25 mouse cellular contexts compared by ENCODE assay signal in the genomic region with DNA sequence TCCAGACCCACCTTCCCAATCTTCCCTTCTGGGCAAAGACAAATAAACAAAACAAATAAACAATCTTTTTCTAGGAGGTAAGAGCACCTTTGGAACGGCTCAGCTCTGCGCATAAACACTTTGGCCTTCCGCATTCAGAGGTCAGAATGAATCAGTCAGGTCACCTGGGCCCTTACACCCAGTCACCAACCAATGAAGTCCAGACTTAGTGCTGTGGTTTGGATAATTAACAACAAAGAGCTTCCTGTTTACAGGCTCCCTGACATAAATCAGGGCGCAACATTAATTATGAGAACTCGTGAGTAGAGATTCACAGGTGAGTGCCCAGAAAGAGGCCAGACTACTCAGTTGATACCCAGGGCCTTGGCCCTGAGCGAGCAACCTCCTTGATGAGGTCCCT.
DNase-seq lines count a peak whose midpoint lies in the region; ATAC-seq and TF ChIP-seq lines count a peak whose summit lies in the region.
"Had no signal": no experiment of that assay in that cellular context is flagged by ENCODE, and none has a peak within 500 bp of the region (broad histone marks: within the 10 kb centered on the region; RNA-seq: fewer than 3 reads in every experiment).

No protein-coding gene starts in this region.

- peaks cover 11% of the 10 kb centered on the region for H3K4me1 ChIP-seq in forebrain, embryonic 10.5 days
- no peaks in the 10 kb centered on the region for H3K4me1 ChIP-seq in forebrain, postnatal 0 days (ENCODE audit: insufficient read depth)
- peaks cover 21% of the 10 kb centered on the region; the same call in 1 of the 2 replicates for H3K4me1 ChIP-seq in hindbrain, embryonic 10.5 days (replicated peaks)
- no peaks in the 10 kb centered on the region for H3K4me1 ChIP-seq in hindbrain, postnatal 0 days (ENCODE audit: insufficient read depth, low read length)
- H3K4me1 ChIP-seq in limb, embryonic 11.5 days (ENCODE audit: control insufficient read depth, insufficient read depth, low read length): no peaks in the 10 kb centered on the region
- H3K4me1 ChIP-seq in neural tube, embryonic 15.5 days: no peaks in the 10 kb centered on the region
- H3K4me1 ChIP-seq: hindbrain, embryonic 12.5 days; liver, embryonic 12.5 days; megakaryocyte, embryonic 14.5 days; midbrain, embryonic 12.5 days; neural tube, embryonic 13.5 days had no signal

- peaks cover 10% of the 10 kb centered on the region for H3K36me3 ChIP-seq in forebrain, embryonic 10.5 days (replicated peaks)
- H3K36me3 ChIP-seq in forebrain, postnatal 0 days (ENCODE audit: insufficient read depth): no peaks in the 10 kb centered on the region
- H3K36me3 ChIP-seq in hindbrain, embryonic 10.5 days: no peaks in the 10 kb centered on the region
- 0 out of 2 replicates have a peak, but pooled peaks cover 4% of the 10 kb centered on the region for H3K36me3 ChIP-seq in hindbrain, postnatal 0 days (ENCODE audit: insufficient read depth, low read length)
- H3K36me3 ChIP-seq in limb, embryonic 11.5 days (ENCODE audit: control insufficient read depth, insufficient read depth, low read length): no peaks in the 10 kb centered on the region
- H3K36me3 ChIP-seq in neural tube, embryonic 15.5 days: no peaks in the 10 kb centered on the region
- H3K36me3 ChIP-seq: hindbrain, embryonic 12.5 days; kidney, embryonic 15.5 days; midbrain, embryonic 12.5 days had no signal

- no peak overlapping the region for H3K9ac ChIP-seq in forebrain, postnatal 0 days
- H3K9ac ChIP-seq in hindbrain, postnatal 0 days (replicated peaks; ENCODE audit: low read length): no peak overlapping the region
- no peak overlapping the region for H3K9ac ChIP-seq in limb, embryonic 11.5 days (ENCODE audit: low read length)
- no peak overlapping the region for H3K9ac ChIP-seq in neural tube, embryonic 15.5 days (replicated peaks)
- H3K9ac ChIP-seq: embryonic facial prominence, embryonic 13.5 days; hindbrain, embryonic 12.5 days; kidney, embryonic 15.5 days; limb, embryonic 13.5 days; liver, embryonic 12.5 days; midbrain, embryonic 12.5 days; neural tube, embryonic 13.5 days had no signal

- peak overlapping the region; percentile 44; the same call in 1 of the 2 replicates for H3K27ac ChIP-seq in forebrain, embryonic 10.5 days
- H3K27ac ChIP-seq in forebrain, postnatal 0 days (ENCODE audit: low read depth, low read length): no peak overlapping the region
- H3K27ac ChIP-seq in hindbrain, embryonic 10.5 days: peak overlapping the region; percentile 57
- no peak overlapping the region for H3K27ac ChIP-seq in hindbrain, postnatal 0 days
- peak overlapping the region; percentile 23; the same call in 1 of the 2 replicates for H3K27ac ChIP-seq in limb, embryonic 11.5 days (replicated peaks; ENCODE audit: low read depth, low read length)
- no peak overlapping the region for H3K27ac ChIP-seq in neural tube, embryonic 15.5 days (replicated peaks)
- H3K27ac ChIP-seq: embryonic facial prominence, embryonic 13.5 days; hindbrain, embryonic 12.5 days; kidney, embryonic 15.5 days; layer of hippocampus, adult 2 months; limb, embryonic 13.5 days; liver, embryonic 12.5 days; midbrain, embryonic 12.5 days; neural tube, embryonic 13.5 days had no signal

- H3K4me3 ChIP-seq in forebrain, embryonic 10.5 days: no peak overlapping the region
- no peak overlapping the region for H3K4me3 ChIP-seq in forebrain, postnatal 0 days (ENCODE audit: low read depth, low read length)
- H3K4me3 ChIP-seq in hindbrain, embryonic 10.5 days: no peak overlapping the region
- H3K4me3 ChIP-seq in hindbrain, postnatal 0 days (ENCODE audit: low read length): no peak overlapping the region
- H3K4me3 ChIP-seq in limb, embryonic 11.5 days (ENCODE audit: low read depth, low read length): no peak overlapping the region
- H3K4me3 ChIP-seq in neural tube, embryonic 15.5 days (replicated peaks): no peak overlapping the region
- H3K4me3 ChIP-seq: embryonic facial prominence, embryonic 13.5 days; hindbrain, embryonic 12.5 days; kidney, embryonic 15.5 days; layer of hippocampus, adult 2 months; limb, embryonic 13.5 days; liver, embryonic 12.5 days; megakaryocyte, embryonic 14.5 days; midbrain, embryonic 12.5 days; neural tube, embryonic 13.5 days had no signal

- H3K9me3 ChIP-seq in forebrain, embryonic 10.5 days: no peaks in the 10 kb centered on the region; the same call in 1 of the 2 replicates
- H3K9me3 ChIP-seq in forebrain, postnatal 0 days (ENCODE audit: low read length): no peaks in the 10 kb centered on the region
- H3K9me3 ChIP-seq in hindbrain, embryonic 10.5 days: 0 out of 2 replicates have a peak, but pooled peaks cover 3% of the 10 kb centered on the region
- H3K9me3 ChIP-seq in hindbrain, postnatal 0 days (ENCODE audit: low read length): no peaks in the 10 kb centered on the region
- no peaks in the 10 kb centered on the region for H3K9me3 ChIP-seq in limb, embryonic 11.5 days (ENCODE audit: control insufficient read depth, low read length)
- H3K9me3 ChIP-seq in neural tube, embryonic 15.5 days (replicated peaks): no peaks in the 10 kb centered on the region
- H3K9me3 ChIP-seq: kidney, embryonic 15.5 days; limb, embryonic 13.5 days; liver, embryonic 12.5 days; megakaryocyte, embryonic 14.5 days; midbrain, embryonic 12.5 days; neural tube, embryonic 13.5 days had no signal

- 87% methylated on average over 6 of the region's 6 CpGs for WGBS in forebrain, embryonic 10.5 days
- WGBS in forebrain, postnatal 0 days: 90% methylated on average over 6 of the region's 6 CpGs
- 82% methylated on average over 6 of the region's 6 CpGs for WGBS in hindbrain, embryonic 10.5 days
- 90% methylated on average over 6 of the region's 6 CpGs for WGBS in hindbrain, postnatal 0 days
- 47% methylated on average over 6 of the region's 6 CpGs for WGBS in limb, embryonic 11.5 days
- 90% methylated on average over 6 of the region's 6 CpGs for WGBS in neural tube, embryonic 15.5 days

- no peak for DNase-seq in forebrain, embryonic 10.5 days (ENCODE audit: extremely low spot score, low spot score)
- no peak for DNase-seq in forebrain, postnatal 0 days
- DNase-seq in hindbrain, embryonic 10.5 days (ENCODE audit: low spot score): no peak
- no peak for DNase-seq in hindbrain, postnatal 0 days (ENCODE audit: low spot score)
- DNase-seq in limb, embryonic 11.5 days (ENCODE audit: low spot score): no peak
- no peak for DNase-seq in adrenal gland, postnatal 25 days
- DNase-seq: cerebellum, adult 11 months; cerebellum, adult 9-10 months; cerebellum, postnatal 36 days; gastrocnemius, postnatal 10 days; heart, postnatal 14 days; layer of hippocampus, postnatal 36 days; lung, postnatal 4 days had no signal

- H3K27me3 ChIP-seq in forebrain, embryonic 10.5 days (ENCODE audit: poor library complexity, severe bottlenecking): no peaks in the 10 kb centered on the region
- no peaks in the 10 kb centered on the region for H3K27me3 ChIP-seq in forebrain, postnatal 0 days (ENCODE audit: insufficient read depth, low read length)
- no peaks in the 10 kb centered on the region; the same call in 1 of the 2 replicates for H3K27me3 ChIP-seq in hindbrain, embryonic 10.5 days (ENCODE audit: insufficient read depth, poor library complexity, severe bottlenecking)
- no peaks in the 10 kb centered on the region for H3K27me3 ChIP-seq in hindbrain, postnatal 0 days (ENCODE audit: insufficient read depth, low read length)
- H3K27me3 ChIP-seq in limb, embryonic 11.5 days (ENCODE audit: control insufficient read depth, insufficient read depth, low read length): no peaks in the 10 kb centered on the region
- no peaks in the 10 kb centered on the region for H3K27me3 ChIP-seq in neural tube, embryonic 15.5 days (replicated peaks)
- H3K27me3 ChIP-seq: CH12.LX; embryonic facial prominence, embryonic 13.5 days; hindbrain, embryonic 12.5 days; kidney, embryonic 15.5 days; limb, embryonic 13.5 days; liver, embryonic 12.5 days; megakaryocyte, embryonic 14.5 days; midbrain, embryonic 12.5 days; neural tube, embryonic 13.5 days had no signal

- no peak overlapping the region for H3K4me2 ChIP-seq in forebrain, postnatal 0 days (ENCODE audit: low read depth)
- H3K4me2 ChIP-seq in hindbrain, postnatal 0 days (ENCODE audit: low read depth, low read length): no peak overlapping the region
- no peak overlapping the region for H3K4me2 ChIP-seq in limb, embryonic 11.5 days (ENCODE audit: low read depth, severe bottlenecking)
- H3K4me2 ChIP-seq in neural tube, embryonic 15.5 days: no peak overlapping the region
- H3K4me2 ChIP-seq: embryonic facial prominence, embryonic 13.5 days; hindbrain, embryonic 12.5 days; kidney, embryonic 15.5 days; limb, embryonic 13.5 days; liver, embryonic 12.5 days; midbrain, embryonic 12.5 days; neural tube, embryonic 13.5 days had no signal

- no peak for ATAC-seq in forebrain, postnatal 0 days
- no peak for ATAC-seq in hindbrain, postnatal 0 days
- ATAC-seq in limb, embryonic 11.5 days (ENCODE audit: insufficient number of reproducible peaks, low FRiP score, low TSS enrichment, low read depth): no peak
- no peak for ATAC-seq in neural tube, embryonic 15.5 days (ENCODE audit: low FRiP score)
- ATAC-seq: forebrain, embryonic 16.5 days; liver, embryonic 12.5 days had no signal

- TF ChIP-seq CTCF in forebrain, postnatal 0 days (IDR thresholded peaks at IDR 0.05; ENCODE audit: low read depth): no peak
- no peak for TF ChIP-seq CTCF in hindbrain, postnatal 0 days (IDR thresholded peaks at IDR 0.05; ENCODE audit: low read depth)

Comparison
In these comparisons a context has a peak if more than half of its experiments do, and no peak if none do; other contexts are left out.
1. H3K27ac ChIP-seq: peak in forebrain, embryonic 10.5 days (single experiment), hindbrain, embryonic 10.5 days (single experiment) and limb, embryonic 11.5 days (single experiment); none in forebrain, postnatal 0 days (single experiment), hindbrain, postnatal 0 days (single experiment) and neural tube, embryonic 15.5 days (single experiment).